Mouse (Mus musculus) embryo, embryonic 11 days (tissue): ENCODE data around the gene Rnf157.

ENCODE experiments used
- DNase-seq: peaks from one replicate; pipeline ENCODE4 v3.0.0-alpha.2; 2015

Gene Rnf157

GRCm38 (mm10) chr11:116412904-116413630 lies at the start of gene Rnf157:
Rnf157 (minus strand) TSS chr11:116413032.
- peak; percentile 94 for DNase-seq

GRCm38 (mm10) chr11:116459786-116460185 lies 47.0 kb upstream of the Rnf157 start:
- DNase-seq, result no peak

GRCm38 (mm10) chr11:116456234-116456633 lies 43.4 kb upstream of the Rnf157 start:
- DNase-seq, result no peak

- no peak for DNase-seq
Measured at GRCm38 (mm10) chr11:116453889-116454288, 41.1 kb upstream of the Rnf157 start.

GRCm38 (mm10) chr11:116449341-116449740 lies 36.5 kb upstream of the Rnf157 start:
- no peak for DNase-seq

GRCm38 (mm10) chr11:116447822-116448221 lies 35.0 kb upstream of the Rnf157 start:
- DNase-seq, result no peak

GRCm38 (mm10) chr11:116446308-116446887 lies 33.6 kb upstream of the Rnf157 start:
- no peak for DNase-seq

GRCm38 (mm10) chr11:116445596-116446307 lies 32.9 kb upstream of the Rnf157 start:
- peak; percentile 91 for DNase-seq

- no peak for DNase-seq
Measured at GRCm38 (mm10) chr11:116443935-116444334, 31.1 kb upstream of the Rnf157 start.

GRCm38 (mm10) chr11:116443311-116443710 lies 30.5 kb upstream of the Rnf157 start:
- DNase-seq, result no peak

GRCm38 (mm10) chr11:116442867-116443177 lies 30.0 kb upstream of the Rnf157 start:
- no peak for DNase-seq

GRCm38 (mm10) chr11:116442129-116442866 lies 29.5 kb upstream of the Rnf157 start:
- DNase-seq, result no peak

GRCm38 (mm10) chr11:116440408-116441068 lies 27.7 kb upstream of the Rnf157 start:
- no peak for DNase-seq

GRCm38 (mm10) chr11:116439269-116440240 lies 26.7 kb upstream of the Rnf157 start:
- no peak for DNase-seq

- DNase-seq, result no peak
Measured at GRCm38 (mm10) chr11:116437541-116437940, 24.7 kb upstream of the Rnf157 start.

- DNase-seq, result no peak
Measured at GRCm38 (mm10) chr11:116436725-116437331, 24.0 kb upstream of the Rnf157 start.

- DNase-seq, result no peak
Measured at GRCm38 (mm10) chr11:116435992-116436724, 23.3 kb upstream of the Rnf157 start.

- no peak for DNase-seq
Measured at GRCm38 (mm10) chr11:116434967-116435752, 22.3 kb upstream of the Rnf157 start.

GRCm38 (mm10) chr11:116434287-116434966 lies 21.6 kb upstream of the Rnf157 start:
- peak; percentile 79 for DNase-seq
